Comparison of ENCODE assay signal across 10 mouse cellular contexts in genomic region chr11:88574575-88575360, GRCm38 (mm10).
A peak's percentile ranks its signal among the peaks of the same experiment; 100 is the strongest.
DNase-seq lines count a peak whose midpoint lies in the region; ATAC-seq and TF ChIP-seq lines count a peak whose summit lies in the region.
"Had no signal": no experiment of that assay in that cellular context is flagged by ENCODE, and none has a peak within 500 bp of the region (broad histone marks: within the 10 kb centered on the region; RNA-seq: fewer than 3 reads in every experiment).

No protein-coding gene starts in this region.

- H3K4me1 ChIP-seq in forebrain, embryonic 10.5 days = peaks cover 100% of the 10 kb centered on the region
- H3K4me1 ChIP-seq in forebrain, embryonic 11.5 days (replicated peaks; ENCODE audit: control insufficient read depth, insufficient read depth, low read length) = peaks cover 28% of the 10 kb centered on the region
- H3K4me1 ChIP-seq in liver, adult 2 months (ENCODE audit: control insufficient read depth, insufficient read depth, low read length) = 0 out of 2 replicates have a peak, but pooled peaks cover 2% of the 10 kb centered on the region
- H3K4me1 ChIP-seq in liver, embryonic 12.5 days = peaks cover 27% of the 10 kb centered on the region
- peaks cover 80% of the 10 kb centered on the region for H3K4me1 ChIP-seq in hindbrain, embryonic 15.5 days (replicated peaks)
- peaks cover 15% of the 10 kb centered on the region for H3K4me1 ChIP-seq in midbrain, postnatal 0 days (ENCODE audit: insufficient read depth, low read length)

- no peak for TF ChIP-seq CTCF in liver, adult 2 months (IDR thresholded peaks at IDR 0.05; ENCODE audit: low read depth, low read length)
- no peak for TF ChIP-seq CTCF in midbrain, postnatal 0 days (IDR thresholded peaks at IDR 0.05)

- H3K79me2 ChIP-seq in liver, adult 2 months (ENCODE audit: control insufficient read depth, insufficient read depth, low read length) = no peaks in the 10 kb centered on the region

- no peak overlapping the region for H3K9ac ChIP-seq in forebrain, embryonic 11.5 days (ENCODE audit: low read length)
- H3K9ac ChIP-seq in liver, adult 2 months (ENCODE audit: low read depth, low read length) = no peak overlapping the region
- no peak overlapping the region for H3K9ac ChIP-seq in liver, embryonic 12.5 days
- H3K9ac ChIP-seq in hindbrain, embryonic 15.5 days = no peak overlapping the region
- H3K9ac ChIP-seq in midbrain, postnatal 0 days (replicated peaks; ENCODE audit: low read length, poor library complexity, severe bottlenecking) = no peak overlapping the region
- H3K9ac ChIP-seq: liver, embryonic 13.5 days had no signal

- no peak for DNase-seq in forebrain, embryonic 10.5 days (ENCODE audit: extremely low spot score, low spot score)
- no peak for DNase-seq in forebrain, embryonic 11.5 days (ENCODE audit: low spot score)
- DNase-seq in liver, adult 2 months (ENCODE audit: extremely low read depth, low read depth, low spot score) = peak; percentile 44
- peak; percentile 72 for DNase-seq in midbrain, postnatal 0 days (ENCODE audit: low spot score)
- no peak for DNase-seq in spleen, adult 18-20 months
- no peak for DNase-seq in urinary bladder, postnatal 10 days (ENCODE audit: low spot score)
- DNase-seq: adrenal gland, postnatal 14 days; liver, embryonic 13.5 days had no signal

- no peak overlapping the region for H3K4me2 ChIP-seq in forebrain, embryonic 11.5 days (ENCODE audit: low read depth, low read length, severe bottlenecking)
- no peak overlapping the region for H3K4me2 ChIP-seq in liver, embryonic 12.5 days
- no peak overlapping the region for H3K4me2 ChIP-seq in hindbrain, embryonic 15.5 days
- no peak overlapping the region for H3K4me2 ChIP-seq in midbrain, postnatal 0 days (ENCODE audit: low read depth, low read length, poor library complexity, severe bottlenecking)
- H3K4me2 ChIP-seq: liver, embryonic 13.5 days had no signal

- peaks cover 46% of the 10 kb centered on the region for H3K36me3 ChIP-seq in forebrain, embryonic 10.5 days (replicated peaks)
- no peaks in the 10 kb centered on the region for H3K36me3 ChIP-seq in forebrain, embryonic 11.5 days (ENCODE audit: control insufficient read depth, insufficient read depth, low read length)
- H3K36me3 ChIP-seq in liver, adult 2 months (ENCODE audit: control insufficient read depth, insufficient read depth, low read length) = no peaks in the 10 kb centered on the region
- no peaks in the 10 kb centered on the region for H3K36me3 ChIP-seq in liver, embryonic 12.5 days
- H3K36me3 ChIP-seq in hindbrain, embryonic 15.5 days = no peaks in the 10 kb centered on the region
- no peaks in the 10 kb centered on the region for H3K36me3 ChIP-seq in midbrain, postnatal 0 days (ENCODE audit: insufficient read depth, low read length)
- H3K36me3 ChIP-seq: liver, embryonic 13.5 days had no signal

- 90% methylated on average over 4 of the region's 4 CpGs for WGBS in forebrain, embryonic 10.5 days
- 75% methylated on average over 4 of the region's 4 CpGs for WGBS in forebrain, embryonic 11.5 days
- WGBS in liver, adult 2 months = 91% methylated on average over 4 of the region's 4 CpGs
- 81% methylated on average over 4 of the region's 4 CpGs for WGBS in liver, embryonic 12.5 days (ENCODE audit: insufficient replicate concordance)
- 39% methylated on average over 4 of the region's 4 CpGs for WGBS in hindbrain, embryonic 15.5 days
- 52% methylated on average over 4 of the region's 4 CpGs for WGBS in midbrain, postnatal 0 days

- no peaks in the 10 kb centered on the region for H3K9me3 ChIP-seq in forebrain, embryonic 10.5 days
- no peaks in the 10 kb centered on the region for H3K9me3 ChIP-seq in forebrain, embryonic 11.5 days (ENCODE audit: control insufficient read depth, low read length)
- no peaks in the 10 kb centered on the region for H3K9me3 ChIP-seq in liver, embryonic 12.5 days (replicated peaks)
- no peaks in the 10 kb centered on the region for H3K9me3 ChIP-seq in hindbrain, embryonic 15.5 days
- no peaks in the 10 kb centered on the region for H3K9me3 ChIP-seq in midbrain, postnatal 0 days (ENCODE audit: low read length)
- H3K9me3 ChIP-seq: liver, embryonic 13.5 days had no signal

- no peak for TF ChIP-seq POLR2A in liver, adult 2 months (IDR thresholded peaks at IDR 0.05; ENCODE audit: extremely low read depth, insufficient read depth, low read length)

- no peaks in the 10 kb centered on the region for H3K27me3 ChIP-seq in forebrain, embryonic 10.5 days (ENCODE audit: poor library complexity, severe bottlenecking)
- H3K27me3 ChIP-seq in forebrain, embryonic 11.5 days (ENCODE audit: control insufficient read depth, insufficient read depth, low read length) = no peaks in the 10 kb centered on the region
- no peaks in the 10 kb centered on the region for H3K27me3 ChIP-seq in liver, adult 2 months (ENCODE audit: control insufficient read depth, insufficient read depth, low read length)
- no peaks in the 10 kb centered on the region for H3K27me3 ChIP-seq in liver, embryonic 12.5 days (replicated peaks)
- no peaks in the 10 kb centered on the region for H3K27me3 ChIP-seq in hindbrain, embryonic 15.5 days
- H3K27me3 ChIP-seq in midbrain, postnatal 0 days (ENCODE audit: insufficient read depth, low read length) = no peaks in the 10 kb centered on the region
- H3K27me3 ChIP-seq: liver, embryonic 13.5 days had no signal

- H3K27ac ChIP-seq in forebrain, embryonic 10.5 days = peak overlapping the region; percentile 66; the same call in 1 of the 2 replicates
- H3K27ac ChIP-seq in forebrain, embryonic 11.5 days (ENCODE audit: low read depth, low read length) = no peak overlapping the region
- H3K27ac ChIP-seq in liver, adult 2 months (replicated peaks; ENCODE audit: insufficient read depth, low read depth, low read length) = no peak overlapping the region
- no peak overlapping the region for H3K27ac ChIP-seq in liver, embryonic 12.5 days
- H3K27ac ChIP-seq in hindbrain, embryonic 15.5 days (replicated peaks) = peak overlapping the region; percentile 64
- 0 out of 2 replicates have a peak overlapping the region, but pooled peaks have one; percentile 18 for H3K27ac ChIP-seq in midbrain, postnatal 0 days (ENCODE audit: low read depth, low read length)
- H3K27ac ChIP-seq: liver, embryonic 13.5 days had no signal

- no peak for ATAC-seq in forebrain, embryonic 11.5 days (replicated peaks; ENCODE audit: low FRiP score)
- no peak for ATAC-seq in liver, embryonic 12.5 days
- no peak; the same call in 1 of the 2 replicates for ATAC-seq in hindbrain, embryonic 15.5 days (ENCODE audit: low FRiP score, low read depth)
- ATAC-seq in midbrain, postnatal 0 days (ENCODE audit: low FRiP score) = no peak

- no peak overlapping the region for H3K4me3 ChIP-seq in forebrain, embryonic 10.5 days
- no peak overlapping the region for H3K4me3 ChIP-seq in forebrain, embryonic 11.5 days (ENCODE audit: low read depth, low read length)
- H3K4me3 ChIP-seq in liver, adult 2 months (ENCODE audit: insufficient read depth, low read depth, low read length) = no peak overlapping the region
- H3K4me3 ChIP-seq in liver, embryonic 12.5 days = no peak overlapping the region
- H3K4me3 ChIP-seq in hindbrain, embryonic 15.5 days = no peak overlapping the region
- H3K4me3 ChIP-seq in midbrain, postnatal 0 days (ENCODE audit: low read depth, low read length) = no peak overlapping the region
- H3K4me3 ChIP-seq: liver, embryonic 13.5 days had no signal

Comparison
In these comparisons a context has a peak if more than half of its experiments do, and no peak if none do; other contexts are left out.
1. H3K27ac ChIP-seq: peak in forebrain, embryonic 10.5 days (single experiment), hindbrain, embryonic 15.5 days (single experiment) and midbrain, postnatal 0 days (single experiment); none in forebrain, embryonic 11.5 days (single experiment), liver, adult 2 months (single experiment) and liver, embryonic 12.5 days (single experiment).
2. DNase-seq: peak in liver, adult 2 months (single experiment) and midbrain, postnatal 0 days (single experiment); none in forebrain, embryonic 10.5 days (single experiment), forebrain, embryonic 11.5 days (single experiment), spleen, adult 18-20 months (0 of 2) and urinary bladder, postnatal 10 days (single experiment).